Comparison of ENCODE assay signal across 9 mouse cellular contexts in genomic region chr8:92847299-92847698, GRCm38 (mm10). TPM values are rescaled to one million over a fixed set of nuclear protein-coding genes. Genes with fewer than 3 reads are reported as not detected.
DNase-seq lines count a peak whose midpoint lies in the region; ATAC-seq and TF ChIP-seq lines count a peak whose summit lies in the region.
"Had no signal": no experiment of that assay in that cellular context is flagged by ENCODE, and none has a peak within 500 bp of the region (broad histone marks: within the 10 kb centered on the region; RNA-seq: fewer than 3 reads in every experiment).

No protein-coding gene starts in this region.

- peak; percentile 72 for DNase-seq in adrenal gland, adult (ENCODE audit: inconsistent age in 2 of 2, low spot score in 1 of 2)
- no peak for DNase-seq in adrenal gland, adult 8-10 months
- DNase-seq in adrenal gland, postnatal 25 days: peak; percentile 32
- DNase-seq in heart, postnatal 4 days: peak; percentile 45
- peak; percentile 42 for DNase-seq in lung, embryonic 14.5 days
- DNase-seq in cerebellum, adult 2 months: no peak
- DNase-seq in T-cell, adult 2 months (ENCODE audit: low spot score): no peak

- peak overlapping the region; percentile 39; the same call in 1 of the 2 replicates for H3K4me2 ChIP-seq in lung, embryonic 14.5 days
- 0 out of 2 replicates have a peak overlapping the region, but pooled peaks have one; percentile 9 for H3K4me2 ChIP-seq in stomach, embryonic 16.5 days (ENCODE audit: low read depth, low read length)

- peak; percentile 33 for ATAC-seq in lung, embryonic 14.5 days (ENCODE audit: insufficient read depth)
- ATAC-seq in stomach, embryonic 16.5 days (ENCODE audit: insufficient read depth, low FRiP score): no peak

- peaks cover 12% of the 10 kb centered on the region for H3K4me1 ChIP-seq in lung, embryonic 14.5 days (ENCODE audit: insufficient read depth)
- peaks cover 46% of the 10 kb centered on the region for H3K4me1 ChIP-seq in stomach, embryonic 16.5 days (ENCODE audit: control insufficient read depth, insufficient read depth, low read length)
- no peaks in the 10 kb centered on the region for H3K4me1 ChIP-seq in cerebellum, adult 2 months (ENCODE audit: control insufficient read depth, insufficient read depth, low read length)

- peak overlapping the region; percentile 43 for H3K27ac ChIP-seq in lung, embryonic 14.5 days (ENCODE audit: low read depth)
- H3K27ac ChIP-seq in stomach, embryonic 16.5 days (ENCODE audit: low read length): no peak overlapping the region; the same call in 1 of the 2 replicates
- H3K27ac ChIP-seq in cerebellum, adult 2 months (ENCODE audit: insufficient read depth, low read length): no peak overlapping the region

- WGBS in lung, embryonic 14.5 days: 34% methylated on average over 9 of the region's 9 CpGs
- WGBS in stomach, embryonic 16.5 days: 35% methylated on average over 9 of the region's 9 CpGs
- 45% methylated on average over 9 of the region's 9 CpGs for WGBS in cerebellum, adult 2 months

- no peak for TF ChIP-seq POLR2A in cerebellum, adult 2 months (IDR thresholded peaks at IDR 0.05; ENCODE audit: borderline replicate concordance, insufficient read depth, low read length)

- TF ChIP-seq CTCF in lung, embryonic 14.5 days (IDR thresholded peaks at IDR 0.05; ENCODE audit: low read depth): no peak
- no peak for TF ChIP-seq CTCF in cerebellum, adult 2 months (IDR thresholded peaks at IDR 0.05; ENCODE audit: borderline replicate concordance, insufficient read depth, low read depth, low read length)

- H3K9me3 ChIP-seq in lung, embryonic 14.5 days (ENCODE audit: low read depth, low read length): no peaks in the 10 kb centered on the region
- H3K9me3 ChIP-seq in stomach, embryonic 16.5 days (replicated peaks; ENCODE audit: control insufficient read depth, low read length): no peaks in the 10 kb centered on the region

- H3K36me3 ChIP-seq in lung, embryonic 14.5 days (ENCODE audit: insufficient read depth): peaks cover 53% of the 10 kb centered on the region
- no peaks in the 10 kb centered on the region for H3K36me3 ChIP-seq in stomach, embryonic 16.5 days (ENCODE audit: control insufficient read depth, insufficient read depth, low read length)

- H3K27me3 ChIP-seq in lung, embryonic 14.5 days (ENCODE audit: insufficient read depth, low read length): no peaks in the 10 kb centered on the region
- no peaks in the 10 kb centered on the region for H3K27me3 ChIP-seq in stomach, embryonic 16.5 days (ENCODE audit: control insufficient read depth, insufficient read depth, low read length)
- no peaks in the 10 kb centered on the region for H3K27me3 ChIP-seq in cerebellum, adult 2 months (ENCODE audit: control insufficient read depth, insufficient read depth, low read length)

- no peak overlapping the region for H3K9ac ChIP-seq in lung, embryonic 14.5 days
- 0 out of 2 replicates have a peak overlapping the region, but pooled peaks have one; percentile 16 for H3K9ac ChIP-seq in stomach, embryonic 16.5 days (ENCODE audit: low read length)

- H3K4me3 ChIP-seq in lung, embryonic 14.5 days (ENCODE audit: low read depth, low read length): no peak overlapping the region
- H3K4me3 ChIP-seq in stomach, embryonic 16.5 days (replicated peaks; ENCODE audit: low read length): 0 out of 2 replicates have a peak overlapping the region, but pooled peaks have one; percentile 3
- H3K4me3 ChIP-seq in cerebellum, adult 2 months (replicated peaks; ENCODE audit: insufficient read depth, low read depth, low read length): no peak overlapping the region

RNA-seq across cellular contexts. Expression of gene Lpcat2, which starts 7.8 kb away (rescaled TPM):
- 10 to 100 TPM in 2 of 4 experiments, 1 to 10 TPM in 2; 2.8 to 21.3 (median 11.3) TPM for total RNA-seq in adrenal gland, adult 8-10 months (2022)
- total RNA-seq in adrenal gland, postnatal 25 days (2021): 1.4 and 2.3 TPM in 2 replicates
- 1 to 10 TPM; 1.9 to 2.8 TPM for total RNA-seq in heart, postnatal 4 days (2021)
- 7.8 and 8.0 TPM in 2 replicates for polyA plus RNA-seq in lung, embryonic 14.5 days (2014; fragmentation: Nextera tagmentation; extraction: Ambion mirVana)
- polyA plus RNA-seq in stomach, embryonic 16.5 days (2015; fragmentation: Nextera tagmentation; extraction: Ambion mirVana): 12.2 and 13.2 TPM in 2 replicates
- polyA plus RNA-seq in cerebellum, adult 2 months (2012; rRNA removed): 8.4 and 10.6 TPM in 2 replicates

RNA-seq across cellular contexts. Expression of gene Mmp2, which starts 20.2 kb away (rescaled TPM):
- 10 to 100 TPM; 17.9 to 57.2 (median 28.4) TPM for total RNA-seq in adrenal gland, adult 8-10 months (2022)
- total RNA-seq in adrenal gland, postnatal 25 days (2021): 16.8 TPM in 2 replicates
- 100 to 1,000 TPM; 140 to 153 TPM for total RNA-seq in heart, postnatal 4 days (2021)
- polyA plus RNA-seq in lung, embryonic 14.5 days (2014; fragmentation: Nextera tagmentation; extraction: Ambion mirVana): 268 and 283 TPM in 2 replicates
- 149 and 166 TPM in 2 replicates for polyA plus RNA-seq in stomach, embryonic 16.5 days (2015; fragmentation: Nextera tagmentation; extraction: Ambion mirVana)
- 2.8 TPM in 2 replicates for polyA plus RNA-seq in cerebellum, adult 2 months (2012; rRNA removed)

RNA-seq across cellular contexts. Expression of gene Capns2, which starts 53.9 kb away (rescaled TPM):
- total RNA-seq in adrenal gland, adult 8-10 months (2022): 1 to 10 TPM in 2 of 4 experiments, under 1 TPM in 1, not detected in 1; 0.28 to 2.1 (median 1.4) TPM
- 0.95 TPM in 1 of 2 replicates, not detected in the other for total RNA-seq in adrenal gland, postnatal 25 days (2021)
- total RNA-seq in heart, postnatal 4 days (2021): under 1 TPM; 0.26 to 0.45 TPM
- polyA plus RNA-seq in lung, embryonic 14.5 days (2014; fragmentation: Nextera tagmentation; extraction: Ambion mirVana): 0.26 and 1.2 TPM in 2 replicates
- polyA plus RNA-seq in stomach, embryonic 16.5 days (2015; fragmentation: Nextera tagmentation; extraction: Ambion mirVana): 19.5 and 32.7 TPM in 2 replicates
- polyA plus RNA-seq in cerebellum, adult 2 months (2012; rRNA removed): 0.39 and 0.46 TPM in 2 replicates
- polyA plus RNA-seq: liver, embryonic 16.5 days had no signal

Comparison
In these comparisons a context has a peak if more than half of its experiments do, and no peak if none do; other contexts are left out.
1. DNase-seq: peak in adrenal gland, adult (2 of 2), adrenal gland, postnatal 25 days (single experiment), heart, postnatal 4 days (single experiment) and lung, embryonic 14.5 days (single experiment); none in adrenal gland, adult 8-10 months (single experiment), cerebellum, adult 2 months (0 of 2) and T-cell, adult 2 months (single experiment).